Mouse (Mus musculus): ENCODE data around the gene Foxn3.

- TF ChIP-seq POLR2A (IDR thresholded peaks at IDR 0.05; ENCODE audit: control insufficient read depth, extremely low read depth, insufficient read depth, low read length, poor library complexity) (no peak), CTCF (IDR thresholded peaks at IDR 0.05; ENCODE audit: borderline replicate concordance, control insufficient read depth, extremely low read depth, insufficient read depth, low read length, poor library complexity) (no peak)
These were observed 44.2 kb downstream of the Foxn3 start for GRCm38 (mm10) chr12:99519191-99519614.

Data from thymus, adult 2 months (tissue).